Mouse (Mus musculus) heart, embryonic 12.5 days (tissue): ENCODE data around the gene Cdk17. TPM values are rescaled to one million over a fixed set of nuclear protein-coding genes. Genes with fewer than 3 reads are reported as not detected.

ENCODE experiments used
- ATAC-seq: fragments of 200-750 bp; cut with Nextera tagmentation; 2 replicates; pipeline ENCODE4 v1.8.0; 2017; ENCODE audit warnings: moderate TSS enrichment, moderate library complexity; ENCODE audit not compliant: insufficient number of reproducible peaks, low FRiP score
- H3K27ac ChIP-seq: fragments of 300-500 bp; sonication (generic); 2 replicates; pipeline ENCODE4 v1.5.1; 2016; ENCODE audit warnings: mild to moderate bottlenecking, moderate library complexity; ENCODE audit not compliant: poor library complexity, severe bottlenecking
- H3K27me3 ChIP-seq: fragments of 300-500 bp; sonication (generic); replicated peaks from 2 replicates; pipeline ENCODE4 v1.6.1; 2016; ENCODE audit warnings: mild to moderate bottlenecking, moderate library complexity
- H3K36me3 ChIP-seq: fragments of 300-500 bp; sonication (generic); 2 replicates; pipeline ENCODE4 v1.6.1; 2016; ENCODE audit warnings: mild to moderate bottlenecking, moderate library complexity
- H3K4me1 ChIP-seq: fragments of 300-500 bp; sonication (generic); replicated peaks from 2 replicates; pipeline ENCODE4 v1.6.1; 2016; ENCODE audit warnings: mild to moderate bottlenecking
- H3K4me2 ChIP-seq: fragments of 300-500 bp; sonication (generic); 2 replicates; pipeline ENCODE4 v1.6.1; 2016; ENCODE audit warnings: mild to moderate bottlenecking, moderate library complexity
- H3K4me3 ChIP-seq: fragments of 300-500 bp; sonication (generic); 2 replicates; pipeline ENCODE4 v1.5.1; 2016; ENCODE audit warnings: mild to moderate bottlenecking
- H3K9ac ChIP-seq: fragments of 300-500 bp; sonication (generic); 2 replicates; pipeline ENCODE4 v1.6.1; 2016; ENCODE audit warnings: mild to moderate bottlenecking, moderate library complexity
- H3K9me3 ChIP-seq: fragments of 300-500 bp; sonication (generic); replicated peaks from 2 replicates; pipeline ENCODE4 v1.6.1; 2016; ENCODE audit warnings: mild to moderate bottlenecking, moderate library complexity
- whole genome bisulfite sequencing: fragments of 180-500 bp; shearing (Covaris S2); methylation state at CpG from one replicate; pipeline ENCODE4 v1.1.7; 2016; 5-methylcytosine and 5-hydroxymethylcytosine counted together
- polyA plus RNA-seq: library from polyadenylated mRNA; unstranded; fragments of >200 nt; fragmentation: Nextera tagmentation; extraction: Ambion mirVana; gene quantifications from 2 replicates; pipeline ENCODE4 v1.2.1, GENCODE M21; 2016

The Cdk17 gene
- polyA plus RNA-seq, 1 experiment from 2014 or later: 25.2 TPM

DNA sequence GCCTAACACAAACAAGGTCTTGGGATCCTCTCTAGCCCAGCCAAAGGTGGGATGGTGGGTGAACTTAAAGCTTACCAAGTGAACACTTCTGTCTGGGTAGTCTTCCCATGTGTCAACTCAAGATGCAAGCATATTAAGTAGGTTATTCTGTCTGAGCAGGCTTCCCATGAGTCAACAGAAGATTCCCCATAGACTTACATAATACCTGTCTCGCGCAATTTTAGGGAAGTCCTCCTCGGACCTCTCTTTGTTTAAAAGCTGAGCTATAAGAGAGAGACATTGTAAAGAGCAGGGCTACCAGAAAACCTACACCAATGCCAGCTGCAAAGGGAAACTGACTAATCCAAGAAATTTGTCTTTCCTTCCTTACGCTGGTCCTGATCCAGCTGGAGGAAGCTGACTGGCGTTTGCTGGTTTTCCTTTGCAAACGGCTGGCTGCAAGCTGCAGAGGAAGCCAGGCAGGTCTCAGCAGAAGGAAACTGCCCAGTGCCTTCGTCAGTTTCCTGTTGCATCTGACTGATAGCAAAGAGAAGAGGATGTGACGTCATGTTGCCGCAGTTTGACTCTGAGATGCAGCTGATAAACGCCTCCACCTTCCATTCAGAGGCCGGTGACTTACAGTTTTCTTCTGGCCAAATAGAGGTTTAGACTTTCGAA is 36.6 kb upstream of the Cdk17 start:
- Histone ChIP-seq H3K27me3 (no peaks in the 10 kb centered on the region), H3K4me2 (peak overlapping the region; percentile 44), H3K36me3 (no peaks in the 10 kb centered on the region), H3K4me1 (peaks cover 3% of the 10 kb centered on the region; the same call in 1 of the 2 replicates), H3K4me3 (peak overlapping the region; percentile 2; the same call in 1 of the 2 replicates), H3K27ac (peak overlapping the region; percentile 85), H3K9ac (no peak overlapping the region), H3K9me3 (no peaks in the 10 kb centered on the region)
- 42% methylated on average over 12 of the region's 12 CpGs for WGBS
- peak; percentile 71 for ATAC-seq

DNA sequence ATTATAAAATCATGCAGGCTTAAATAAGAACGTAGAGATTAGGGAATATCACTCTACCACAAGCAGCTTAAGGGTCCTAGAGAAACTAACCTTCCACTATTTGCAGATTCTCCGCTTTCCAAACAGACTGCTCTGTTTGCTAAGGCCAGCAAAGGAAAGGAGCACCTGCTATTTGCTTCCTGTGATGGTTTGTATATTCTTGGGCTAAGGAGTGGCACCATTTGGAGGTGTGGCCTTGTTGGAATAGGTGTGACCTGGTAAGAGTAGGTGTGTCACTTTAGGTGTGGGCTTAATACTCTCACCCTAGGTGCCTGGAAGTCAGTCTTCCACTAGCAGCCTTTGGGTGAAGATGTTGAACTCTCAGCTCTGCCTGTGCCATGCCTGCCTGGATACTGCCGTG is 34.6 kb upstream of the Cdk17 start:
- Histone ChIP-seq H3K4me2 (no peak overlapping the region), H3K9ac (no peak overlapping the region), H3K4me3 (no peak overlapping the region), H3K27me3 (no peaks in the 10 kb centered on the region), H3K9me3 (no peaks in the 10 kb centered on the region), H3K27ac (no peak overlapping the region), H3K36me3 (no peaks in the 10 kb centered on the region), H3K4me1 (peaks cover 3% of the 10 kb centered on the region; the same call in 1 of the 2 replicates)
- 82% methylated on average over 3 of the region's 3 CpGs for WGBS
- no peak for ATAC-seq

DNA sequence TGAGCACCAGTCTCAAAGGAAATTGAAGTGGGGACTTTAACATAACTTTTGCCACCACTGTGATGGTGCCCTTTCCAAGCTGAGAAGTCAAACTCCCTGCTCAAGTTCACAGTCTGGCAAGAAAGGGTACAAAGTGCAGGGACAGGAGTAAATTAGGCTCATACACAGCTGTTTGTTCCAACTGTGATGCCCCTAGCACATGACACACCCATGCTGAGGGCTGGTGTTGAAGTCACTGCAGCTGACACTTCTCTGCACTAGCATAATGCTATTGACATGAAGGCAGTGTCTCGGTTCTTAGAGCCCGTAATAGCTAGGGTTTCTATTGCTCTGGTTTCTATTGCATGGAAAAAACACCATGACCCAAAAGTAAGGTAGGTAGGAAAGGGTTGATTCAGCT is 32.1 kb upstream of the Cdk17 start:
- H3K9ac ChIP-seq: no peak overlapping the region
- H3K27ac ChIP-seq: no peak overlapping the region
- H3K4me2 ChIP-seq: no peak overlapping the region
- H3K4me3 ChIP-seq: no peak overlapping the region
- H3K4me1 ChIP-seq: peaks cover 3% of the 10 kb centered on the region; the same call in 1 of the 2 replicates
- 70% methylated on average over 2 of the region's 2 CpGs for WGBS
- no peaks in the 10 kb centered on the region for H3K9me3 ChIP-seq
- H3K27me3 ChIP-seq: no peaks in the 10 kb centered on the region
- no peak for ATAC-seq
- H3K36me3 ChIP-seq: no peaks in the 10 kb centered on the region

- H3K9ac ChIP-seq: no peak overlapping the region
- H3K9me3 ChIP-seq: no peaks in the 10 kb centered on the region
- WGBS: 80% methylated on average over 1 of the region's 1 CpGs
- H3K4me1 ChIP-seq: no peaks in the 10 kb centered on the region
- H3K27me3 ChIP-seq: no peaks in the 10 kb centered on the region
- no peak for ATAC-seq
- no peaks in the 10 kb centered on the region for H3K36me3 ChIP-seq
- H3K4me2 ChIP-seq: no peak overlapping the region
- H3K4me3 ChIP-seq: no peak overlapping the region
- no peak overlapping the region for H3K27ac ChIP-seq
Observed at GRCm38 (mm10) chr10:93129345-93129744, 31.3 kb upstream of the Cdk17 start.

- no peaks in the 10 kb centered on the region for H3K36me3 ChIP-seq
- H3K9me3 ChIP-seq: no peaks in the 10 kb centered on the region
- no peaks in the 10 kb centered on the region for H3K4me1 ChIP-seq
- H3K4me2 ChIP-seq: no peak overlapping the region
- H3K4me3 ChIP-seq: no peak overlapping the region
- no peak overlapping the region for H3K27ac ChIP-seq
- H3K27me3 ChIP-seq: no peaks in the 10 kb centered on the region
- 74% methylated on average over 9 of the region's 9 CpGs for WGBS
- no peak for ATAC-seq
- H3K9ac ChIP-seq: no peak overlapping the region
Observed at GRCm38 (mm10) chr10:93129904-93130455, 30.7 kb upstream of the Cdk17 start.

DNA sequence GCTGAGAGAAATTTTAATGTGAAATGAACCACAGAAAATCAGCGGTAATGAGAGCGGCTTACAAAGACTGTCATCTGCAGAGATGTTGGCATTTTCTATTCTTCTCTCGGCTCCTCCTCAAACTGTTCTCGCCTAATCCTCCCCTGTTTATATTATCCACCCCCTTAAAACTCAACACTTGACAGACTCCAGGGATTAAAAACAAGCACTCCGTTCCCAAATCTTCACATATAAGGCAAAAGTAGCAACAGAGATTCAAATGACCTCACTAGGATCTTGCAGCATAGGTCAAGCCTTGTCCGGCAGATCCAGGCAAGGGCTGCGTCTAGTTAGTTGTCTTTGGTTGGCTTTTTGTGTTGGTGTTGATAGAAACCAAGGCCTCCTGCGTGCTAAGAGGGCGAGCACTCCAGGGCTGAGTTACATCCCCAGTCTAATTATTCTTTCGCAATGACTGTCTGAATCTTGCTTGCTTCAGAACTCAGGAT is 30.2 kb upstream of the Cdk17 start:
- Histone ChIP-seq H3K27me3 (no peaks in the 10 kb centered on the region), H3K4me1 (no peaks in the 10 kb centered on the region), H3K9ac (no peak overlapping the region), H3K9me3 (no peaks in the 10 kb centered on the region), H3K4me2 (no peak overlapping the region), H3K27ac (no peak overlapping the region), H3K4me3 (no peak overlapping the region), H3K36me3 (no peaks in the 10 kb centered on the region)
- ATAC-seq: no peak
- 71% methylated on average over 10 of the region's 10 CpGs for WGBS

GRCm38 (mm10) chr10:93131865-93132566 is 28.7 kb upstream of the Cdk17 start:
- no peaks in the 10 kb centered on the region for H3K9me3 ChIP-seq
- no peaks in the 10 kb centered on the region for H3K36me3 ChIP-seq
- H3K27ac ChIP-seq: no peak overlapping the region
- no peaks in the 10 kb centered on the region for H3K4me1 ChIP-seq
- no peak for ATAC-seq
- no peak overlapping the region for H3K4me3 ChIP-seq
- no peak overlapping the region for H3K4me2 ChIP-seq
- 82% methylated on average over 9 of the region's 9 CpGs for WGBS
- H3K27me3 ChIP-seq: no peaks in the 10 kb centered on the region
- H3K9ac ChIP-seq: no peak overlapping the region

DNA sequence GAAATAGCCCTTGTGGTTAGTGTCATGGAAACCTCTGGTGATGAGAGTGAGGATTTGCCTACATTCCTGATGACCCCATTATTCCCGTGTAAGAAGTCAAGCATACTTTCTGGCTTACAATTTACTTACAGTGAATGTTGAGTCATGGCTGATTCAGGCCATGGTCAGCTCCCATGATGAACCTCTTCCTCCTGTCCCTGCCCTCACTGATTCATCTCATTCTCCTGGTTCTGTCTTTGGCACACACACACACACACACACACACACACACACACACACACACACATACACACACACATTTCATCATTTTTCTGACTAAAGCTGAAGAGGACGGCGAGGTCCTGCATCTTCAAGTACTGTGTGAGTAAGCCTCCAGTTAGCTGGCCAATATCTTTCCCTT is 21.9 kb upstream of the Cdk17 start:
- no peak overlapping the region for H3K4me3 ChIP-seq
- WGBS: 78% methylated on average over 3 of the region's 3 CpGs
- H3K9ac ChIP-seq: no peak overlapping the region
- H3K9me3 ChIP-seq: no peaks in the 10 kb centered on the region
- no peak overlapping the region for H3K4me2 ChIP-seq
- no peaks in the 10 kb centered on the region for H3K27me3 ChIP-seq
- no peaks in the 10 kb centered on the region for H3K36me3 ChIP-seq
- no peak overlapping the region for H3K27ac ChIP-seq
- peaks cover 10% of the 10 kb centered on the region for H3K4me1 ChIP-seq
- ATAC-seq: no peak

DNA sequence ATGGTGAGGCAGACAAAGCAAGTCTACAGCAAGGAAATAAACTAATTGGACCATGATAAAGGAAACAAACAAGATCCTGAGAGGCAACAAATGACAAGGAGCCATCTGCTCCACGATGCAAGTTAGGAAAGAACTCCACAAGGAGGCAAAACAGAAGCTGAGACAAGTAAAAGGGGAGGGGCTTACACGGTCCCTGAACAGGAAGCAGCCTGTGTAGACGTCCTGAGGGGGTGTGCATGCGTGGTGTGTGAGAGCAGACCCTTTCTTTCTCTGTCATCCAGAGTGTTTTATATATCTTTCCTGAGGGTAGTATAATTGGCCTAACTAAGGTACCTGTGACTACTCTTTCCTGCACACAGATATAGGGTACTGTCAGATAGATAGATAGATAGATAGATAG is 19.9 kb upstream of the Cdk17 start:
- no peak overlapping the region for H3K9ac ChIP-seq
- H3K36me3 ChIP-seq: no peaks in the 10 kb centered on the region
- peaks cover 12% of the 10 kb centered on the region for H3K4me1 ChIP-seq
- no peaks in the 10 kb centered on the region for H3K27me3 ChIP-seq
- 54% methylated on average over 4 of the region's 4 CpGs for WGBS
- no peak overlapping the region for H3K27ac ChIP-seq
- H3K4me2 ChIP-seq: no peak overlapping the region
- H3K4me3 ChIP-seq: no peak overlapping the region
- H3K9me3 ChIP-seq: no peaks in the 10 kb centered on the region
- no peak for ATAC-seq

GRCm38 (mm10) chr10:93142600-93143284 is 17.9 kb upstream of the Cdk17 start:
- Histone ChIP-seq H3K36me3 (no peaks in the 10 kb centered on the region), H3K4me3 (peak overlapping the region; percentile 36), H3K9me3 (no peaks in the 10 kb centered on the region), H3K27ac (peak overlapping the region; percentile 38; the same call in 1 of the 2 replicates), H3K4me2 (peak overlapping the region; percentile 62), H3K27me3 (no peaks in the 10 kb centered on the region), H3K9ac (peak overlapping the region; percentile 30; the same call in 1 of the 2 replicates), H3K4me1 (peaks cover 12% of the 10 kb centered on the region)
- 39% methylated on average over 8 of the region's 8 CpGs for WGBS
- no peak for ATAC-seq
